Mouse (Mus musculus) MEL (cell line): ENCODE data around the gene Diaph2.

ENCODE experiments used
- CTCF ChIP-seq, 3 experiments: IDR thresholded peaks in 2 of 3; conservative IDR thresholded peaks in 1 of 3; 2 replicates each; pipeline ENCODE4 v1.5.1; 2011 to 2012; ENCODE audit warnings: low read length in 3 of 3, low read depth in 2 of 3, mild to moderate bottlenecking in 2 of 3, improper control_type of control experiment in 1 of 3, inconsistent platforms in 1 of 3, mixed read lengths in 1 of 3, moderate library complexity in 1 of 3; ENCODE audit not compliant: control insufficient read depth in 1 of 3, insufficient read depth in 1 of 3, poor library complexity in 1 of 3, severe bottlenecking in 1 of 3
- EP300 ChIP-seq, 2 experiments: IDR thresholded peaks; 2 replicates each; pipeline ENCODE4 v1.6.1; 2011; ENCODE audit warnings: improper control_type of control experiment in 2 of 2, low read length in 2 of 2, low read depth in 1 of 2, mild to moderate bottlenecking in 1 of 2
- ETS1 ChIP-seq: IDR thresholded peaks from 2 replicates; pipeline ENCODE4 v1.6.1; 2012; ENCODE audit warnings: low read depth, mild to moderate bottlenecking, inconsistent platforms, low read length, improper control_type of control experiment, moderate library complexity
- MAX ChIP-seq: IDR thresholded peaks from 2 replicates; pipeline ENCODE4 v1.6.1; 2011; ENCODE audit warnings: low read length, improper control_type of control experiment
- MXI1 ChIP-seq: IDR thresholded peaks from 2 replicates; pipeline ENCODE4 v1.6.1; 2011; ENCODE audit warnings: mild to moderate bottlenecking, low read depth, low read length, improper control_type of control experiment
- MYB ChIP-seq: IDR thresholded peaks from 2 replicates; pipeline ENCODE4 v1.6.1; 2011; ENCODE audit warnings: mild to moderate bottlenecking, low read depth, low read length, improper control_type of control experiment
- POLR2A ChIP-seq, 2 experiments: IDR thresholded peaks; 2 replicates each; pipeline ENCODE4 v1.6.1; 2011 to 2012; ENCODE audit warnings: low read length in 2 of 2, mild to moderate bottlenecking in 2 of 2, control low read depth in 1 of 2, improper control_type of control experiment in 1 of 2, low read depth in 1 of 2, moderate library complexity in 1 of 2; ENCODE audit not compliant: control insufficient read depth in 1 of 2, insufficient read depth in 1 of 2, poor library complexity in 1 of 2
- TAL1 ChIP-seq: IDR thresholded peaks from 2 replicates; pipeline ENCODE4 v1.6.1; 2012; ENCODE audit warnings: mild to moderate bottlenecking, inconsistent platforms, low read length, moderate library complexity, mixed read lengths
- TBP ChIP-seq: IDR thresholded peaks from 2 replicates; pipeline ENCODE4 v1.8.0; 2011; ENCODE audit warnings: low read depth, low read length, improper control_type of control experiment
- USF1 ChIP-seq: IDR thresholded peaks from 2 replicates; pipeline ENCODE4 v1.6.1; 2014; ENCODE audit warnings: low read depth, mild to moderate bottlenecking, inconsistent platforms, low read length, improper control_type of control experiment, moderate library complexity
- ZC3H11A ChIP-seq: IDR thresholded peaks from 2 replicates; pipeline ENCODE4 v1.6.1; 2012; ENCODE audit warnings: low read depth, mild to moderate bottlenecking, inconsistent platforms, low read length, improper control_type of control experiment
- ZNF384 ChIP-seq: IDR thresholded peaks from 2 replicates; pipeline ENCODE4 v1.6.1; 2012; ENCODE audit warnings: low read depth, mild to moderate bottlenecking, inconsistent platforms, low read length, improper control_type of control experiment

- TF ChIP-seq EP300 (IDR thresholded peaks at IDR 0.05; ENCODE audit: low read depth in 1 of 2, low read length in 2 of 2): no peak
- no peak for TF ChIP-seq CTCF (IDR thresholded peaks at IDR 0.05 in 2 of 3, conservative IDR thresholded peaks at IDR 0.05 in 1 of 3; ENCODE audit: control insufficient read depth in 1 of 3, insufficient read depth in 1 of 3, low read depth in 2 of 3, low read length in 3 of 3, poor library complexity in 1 of 3, severe bottlenecking in 1 of 3)
- TF ChIP-seq ZC3H11A: no peak
- TF ChIP-seq TAL1: no peak
- TF ChIP-seq TBP: no peak
- TF ChIP-seq POLR2A (IDR thresholded peaks at IDR 0.05; ENCODE audit: control insufficient read depth in 1 of 2, insufficient read depth in 1 of 2, low read depth in 1 of 2, low read length in 2 of 2, poor library complexity in 1 of 2): no peak
- no peak for TF ChIP-seq MAX
- TF ChIP-seq MYB: no peak
- TF ChIP-seq USF1: no peak
- no peak for TF ChIP-seq MXI1
- no peak for TF ChIP-seq ZNF384
- no peak for TF ChIP-seq ETS1
These were observed 756.1 kb downstream of the Diaph2 start for GRCm38 (mm10) chrX:130505626-130506025.
